Mouse (Mus musculus) liver, embryonic 14.5 days (tissue): ENCODE data around the gene Tmem87b. TPM values are rescaled to one million over a fixed set of nuclear protein-coding genes. Genes with fewer than 3 reads are reported as not detected.

Source experiments
- ATAC-seq: fragments of 200-750 bp; cut with Nextera tagmentation; 2 replicates; pipeline ENCODE4 v1.8.0; 2017; ENCODE audit warnings: moderate number of reproducible peaks, mild to moderate bottlenecking, moderate library complexity; ENCODE audit not compliant: insufficient read depth
- DNase-seq, 3 experiments: peaks; one replicate each; pipeline ENCODE4 v3.0.0-alpha.2; 2012 to 2013; ENCODE audit warnings: low read depth in 3 of 3, low spot score in 3 of 3
- H3K27ac ChIP-seq: fragments of 300-500 bp; sonication (generic); 2 replicates; pipeline ENCODE4 v1.5.1; 2014; ENCODE audit warnings: moderate library complexity, mild to moderate bottlenecking, control low read depth, inconsistent platforms
- H3K27me3 ChIP-seq: fragments of 300-500 bp; sonication (generic); 2 replicates; pipeline ENCODE4 v1.6.1; 2014; ENCODE audit warnings: mild to moderate bottlenecking, low read length, moderate library complexity; ENCODE audit not compliant: control insufficient read depth, insufficient read depth
- H3K36me3 ChIP-seq: fragments of 300-500 bp; sonication (generic); replicated peaks from 2 replicates; pipeline ENCODE4 v1.6.1; 2014; ENCODE audit warnings: low read depth; ENCODE audit not compliant: control insufficient read depth, insufficient read depth
- H3K4me1 ChIP-seq, 2 experiments: fragments of 200-500 bp in 1 of 2; fragments of 300-500 bp in 1 of 2; sonication (generic) in 1 of 2; replicated peaks; 2 replicates each; pipeline ENCODE4 v1.6.1; 2012 to 2014; ENCODE audit warnings: antibody characterized with exemption in 1 of 2, inconsistent platforms in 1 of 2, low read length in 1 of 2; ENCODE audit not compliant: control insufficient read depth in 2 of 2, insufficient read depth in 2 of 2
- H3K4me2 ChIP-seq: fragments of 300-500 bp; sonication (generic); 2 replicates; pipeline ENCODE4 v1.6.1; 2014; ENCODE audit warnings: low read depth, mild to moderate bottlenecking, control low read depth, moderate library complexity
- H3K4me3 ChIP-seq, 2 experiments: fragments of 200-500 bp in 1 of 2; fragments of 300-500 bp in 1 of 2; sonication (generic) in 1 of 2; 2 replicates each; pipeline ENCODE4 v1.5.1; 2012 to 2014; ENCODE audit warnings: low read depth in 2 of 2, low read length in 2 of 2, mild to moderate bottlenecking in 2 of 2, control low read depth in 1 of 2, inconsistent platforms in 1 of 2, moderate library complexity in 1 of 2; ENCODE audit not compliant: insufficient read depth in 1 of 2
- H3K9ac ChIP-seq: fragments of 300-500 bp; sonication (generic); replicated peaks from 2 replicates; pipeline ENCODE4 v1.6.1; 2014; ENCODE audit warnings: mild to moderate bottlenecking, control low read depth, moderate library complexity
- H3K9me3 ChIP-seq: fragments of 300-500 bp; sonication (generic); 2 replicates; pipeline ENCODE4 v1.6.1; 2016; ENCODE audit warnings: low read length, mixed read lengths; ENCODE audit not compliant: control insufficient read depth
- CTCF ChIP-seq: IDR thresholded peaks from 2 replicates; pipeline ENCODE4 v1.5.1; 2016; ENCODE audit warnings: antibody characterized with exemption, low read depth, control low read depth
- EP300 ChIP-seq: IDR thresholded peaks from 2 replicates; pipeline ENCODE4 v1.6.1; 2016; ENCODE audit warnings: antibody characterized with exemption, low read depth
- WGBS: fragments of 180-500 bp; shearing (Covaris S2); extraction: QIAGEN DNeasy Blood & Tissue Kit; methylation state at CpG from one replicate; pipeline ENCODE4 v1.1.7; 2014; ENCODE audit not compliant: insufficient replicate concordance; 5-methylcytosine and 5-hydroxymethylcytosine counted together
- polyA plus RNA-seq, 2 experiments: library from polyadenylated mRNA; depleted of rRNA in 1 of 2; stranded (reverse) in 1 of 2; unstranded in 1 of 2; fragments of >200 nt; fragmentation: Nextera tagmentation in 1 of 2; extraction: Ambion mirVana in 1 of 2; gene quantifications; 2 replicates each; pipeline versions ENCODE4 v1.2.1 to v1.2.3; 2012 to 2014

Tmem87b gene
- polyA plus RNA-seq, 2 experiments = 4.2 to 6.7 TPM

- H3K36me3 ChIP-seq = no peaks in the 10 kb centered on the region; the same call in 1 of the 2 replicates
- DNase-seq (no peak), ATAC-seq (no peak)
- H3K9ac ChIP-seq = no peak overlapping the region
- no peaks in the 10 kb centered on the region for H3K27me3 ChIP-seq
- H3K27ac ChIP-seq = no peak overlapping the region
- H3K4me1 ChIP-seq = no peaks in the 10 kb centered on the region
- no peak for TF ChIP-seq CTCF
- no peak for TF ChIP-seq EP300
- WGBS = 89% methylated on average over 1 of the region's 1 CpGs
- no peak overlapping the region for H3K4me2 ChIP-seq
- H3K4me3 ChIP-seq = no peak overlapping the region
- no peaks in the 10 kb centered on the region for H3K9me3 ChIP-seq
Observed at GRCm38 (mm10) chr2:128827787-128828186, 9.9 kb downstream of the Tmem87b start.

- Histone ChIP-seq H3K9me3 (no peaks in the 10 kb centered on the region), H3K27me3 (no peaks in the 10 kb centered on the region), H3K27ac (no peak overlapping the region), H3K4me3 (no peak overlapping the region), H3K4me1 (no peaks in the 10 kb centered on the region), H3K36me3 (no peaks in the 10 kb centered on the region; the same call in 1 of the 2 replicates), H3K4me2 (no peak overlapping the region), H3K9ac (no peak overlapping the region)
- DNase-seq (no peak), ATAC-seq (no peak)
- no peak for TF ChIP-seq EP300
- no peak for TF ChIP-seq CTCF
- WGBS = 64% methylated on average over 3 of the region's 3 CpGs
Observed at GRCm38 (mm10) chr2:128832611-128833010, 14.7 kb downstream of the Tmem87b start.

- DNase-seq (no peak), ATAC-seq (no peak)
- no peak overlapping the region for H3K27ac ChIP-seq
- no peaks in the 10 kb centered on the region for H3K27me3 ChIP-seq
- TF ChIP-seq EP300 (no peak), CTCF (no peak)
- WGBS = 70% methylated on average over 2 of the region's 2 CpGs
- H3K36me3 ChIP-seq = no peaks in the 10 kb centered on the region; the same call in 1 of the 2 replicates
- no peak overlapping the region for H3K4me2 ChIP-seq
- H3K9me3 ChIP-seq = no peaks in the 10 kb centered on the region
- no peaks in the 10 kb centered on the region for H3K4me1 ChIP-seq
- no peak overlapping the region for H3K4me3 ChIP-seq
- H3K9ac ChIP-seq = no peak overlapping the region
Observed at GRCm38 (mm10) chr2:128833035-128833434, 15.1 kb downstream of the Tmem87b start.

GRCm38 (mm10) chr2:128833435-128833834 is 15.5 kb downstream of the Tmem87b start:
- no peak overlapping the region for H3K4me3 ChIP-seq
- H3K27me3 ChIP-seq = no peaks in the 10 kb centered on the region
- WGBS = 74% methylated on average over 2 of the region's 2 CpGs
- H3K4me1 ChIP-seq = no peaks in the 10 kb centered on the region
- no peaks in the 10 kb centered on the region for H3K9me3 ChIP-seq
- no peaks in the 10 kb centered on the region; the same call in 1 of the 2 replicates for H3K36me3 ChIP-seq
- no peak overlapping the region for H3K27ac ChIP-seq
- DNase-seq (no peak), ATAC-seq (no peak)
- TF ChIP-seq EP300 = no peak
- no peak for TF ChIP-seq CTCF
- H3K4me2 ChIP-seq = no peak overlapping the region
- H3K9ac ChIP-seq = no peak overlapping the region

- DNase-seq = no peak
- WGBS = 78% methylated on average over 8 of the region's 8 CpGs
- TF ChIP-seq CTCF = no peak
- TF ChIP-seq EP300 = no peak
- no peaks in the 10 kb centered on the region for H3K4me1 ChIP-seq
- no peaks in the 10 kb centered on the region for H3K36me3 ChIP-seq
- no peak overlapping the region for H3K9ac ChIP-seq
- H3K27me3 ChIP-seq = no peaks in the 10 kb centered on the region
- ATAC-seq = no peak
- no peak overlapping the region for H3K4me3 ChIP-seq
- H3K27ac ChIP-seq = no peak overlapping the region
- no peaks in the 10 kb centered on the region for H3K9me3 ChIP-seq
- H3K4me2 ChIP-seq = no peak overlapping the region
Observed at GRCm38 (mm10) chr2:128837531-128837930, 19.6 kb downstream of the Tmem87b start.
